Mouse (Mus musculus) heart, embryonic 11.5 days (tissue): Measurements from ENCODE around the gene Lpin3. TPM values are rescaled to one million over a fixed set of nuclear protein-coding genes. Genes with fewer than 3 reads are reported as not detected.

Experiments
- ATAC-seq: fragments of 200-750 bp; cut with Nextera tagmentation; replicated peaks from 2 replicates; pipeline ENCODE4 v1.8.0; 2017; ENCODE audit warnings: moderate library complexity; ENCODE audit not compliant: insufficient number of reproducible peaks, low FRiP score, low TSS enrichment
- H3K27ac ChIP-seq: fragments of 300-500 bp; sonication (generic); 2 replicates; pipeline ENCODE4 v1.5.1; 2014; ENCODE audit warnings: mild to moderate bottlenecking, low read depth, low read length
- H3K27me3 ChIP-seq: fragments of 300-500 bp; sonication (generic); 2 replicates; pipeline ENCODE4 v1.6.1; 2014; ENCODE audit warnings: mild to moderate bottlenecking, low read length, mixed read lengths; ENCODE audit not compliant: control insufficient read depth, insufficient read depth
- H3K36me3 ChIP-seq: fragments of 300-500 bp; sonication (generic); 2 replicates; pipeline ENCODE4 v1.6.1; 2014; ENCODE audit warnings: mild to moderate bottlenecking, low read length, moderate library complexity, mixed read lengths; ENCODE audit not compliant: control insufficient read depth, insufficient read depth
- H3K4me1 ChIP-seq: fragments of 300-500 bp; sonication (generic); 2 replicates; pipeline ENCODE4 v1.6.1; 2014; ENCODE audit warnings: low read length; ENCODE audit not compliant: control insufficient read depth, insufficient read depth
- H3K4me2 ChIP-seq: fragments of 300-500 bp; sonication (generic); 2 replicates; pipeline ENCODE4 v1.6.1; 2014; ENCODE audit warnings: mild to moderate bottlenecking, moderate library complexity
- H3K4me3 ChIP-seq: fragments of 300-500 bp; sonication (generic); 2 replicates; pipeline ENCODE4 v1.5.1; 2014; ENCODE audit warnings: low read depth, low read length
- H3K9ac ChIP-seq: fragments of 300-500 bp; sonication (generic); 2 replicates; pipeline ENCODE4 v1.6.1; 2014; ENCODE audit warnings: mild to moderate bottlenecking, low read depth, low read length, moderate library complexity
- H3K9me3 ChIP-seq: fragments of 300-500 bp; sonication (generic); replicated peaks from 2 replicates; pipeline ENCODE4 v1.6.1; 2016; ENCODE audit warnings: low read length; ENCODE audit not compliant: control insufficient read depth
- WGBS: fragments of 180-500 bp; shearing (Covaris S2); extraction: QIAGEN DNeasy Blood & Tissue Kit; methylation state at CpG from one replicate; pipeline ENCODE4 v1.1.7; 2014; ENCODE audit not compliant: insufficient replicate concordance; 5-methylcytosine and 5-hydroxymethylcytosine counted together
- polyA plus RNA-seq: library from polyadenylated mRNA; unstranded; fragments of >200 nt; fragmentation: Nextera tagmentation; extraction: Ambion mirVana; gene quantifications from 2 replicates; pipeline ENCODE4 v1.2.1, GENCODE M21; 2014

The Lpin3 gene
- polyA plus RNA-seq, 1 experiment from 2014 or later, result 1.1 TPM

GRCm38 (mm10) chr2:160932325-160932724 lies 51.9 kb downstream of the Lpin3 start:
- Histone ChIP-seq H3K27me3 (0 out of 2 replicates have a peak, but pooled peaks cover 2% of the 10 kb centered on the region), H3K36me3 (no peaks in the 10 kb centered on the region), H3K27ac (no peak overlapping the region), H3K4me2 (no peak overlapping the region), H3K9ac (no peak overlapping the region), H3K9me3 (no peaks in the 10 kb centered on the region), H3K4me3 (no peak overlapping the region), H3K4me1 (no peaks in the 10 kb centered on the region)
- 65% methylated on average over 8 of the region's 8 CpGs for WGBS
- no peak for ATAC-seq

GRCm38 (mm10) chr2:160932981-160933380 lies 52.5 kb downstream of the Lpin3 start:
- WGBS, result 71% methylated on average over 3 of the region's 3 CpGs
- H3K27ac ChIP-seq, result no peak overlapping the region

GRCm38 (mm10) chr2:160933890-160934289 lies 53.4 kb downstream of the Lpin3 start:
- ATAC-seq, result no peak
- Histone ChIP-seq H3K36me3 (no peaks in the 10 kb centered on the region), H3K4me3 (no peak overlapping the region), H3K27ac (no peak overlapping the region), H3K9ac (no peak overlapping the region), H3K4me2 (no peak overlapping the region), H3K27me3 (0 out of 2 replicates have a peak, but pooled peaks cover 2% of the 10 kb centered on the region), H3K9me3 (no peaks in the 10 kb centered on the region), H3K4me1 (no peaks in the 10 kb centered on the region)
- WGBS, result 51% methylated on average over 5 of the region's 5 CpGs

More at GRCm38 (mm10) chr2:160932981-160933380, 52.5 kb downstream of the Lpin3 start:
- H3K9ac ChIP-seq, result no peak overlapping the region
- H3K4me1 ChIP-seq, result no peaks in the 10 kb centered on the region
- ATAC-seq, result no peak
- no peak overlapping the region for H3K4me2 ChIP-seq
- 0 out of 2 replicates have a peak, but pooled peaks cover 2% of the 10 kb centered on the region for H3K27me3 ChIP-seq
- no peaks in the 10 kb centered on the region for H3K9me3 ChIP-seq
- no peak overlapping the region for H3K4me3 ChIP-seq
- H3K36me3 ChIP-seq, result no peaks in the 10 kb centered on the region

- Histone ChIP-seq H3K4me3 (no peak overlapping the region), H3K27ac (no peak overlapping the region), H3K4me2 (no peak overlapping the region), H3K27me3 (0 out of 2 replicates have a peak, but pooled peaks cover 2% of the 10 kb centered on the region), H3K9ac (no peak overlapping the region), H3K9me3 (no peaks in the 10 kb centered on the region), H3K4me1 (no peaks in the 10 kb centered on the region), H3K36me3 (no peaks in the 10 kb centered on the region)
- no peak for ATAC-seq
- 71% methylated on average over 4 of the region's 4 CpGs for WGBS
Observed at GRCm38 (mm10) chr2:160934451-160934850, 54.0 kb downstream of the Lpin3 start.

- H3K27me3 ChIP-seq, result 0 out of 2 replicates have a peak, but pooled peaks cover 2% of the 10 kb centered on the region
- H3K36me3 ChIP-seq, result no peaks in the 10 kb centered on the region
- 21% methylated on average over 17 of the region's 17 CpGs for WGBS
- H3K9me3 ChIP-seq, result no peaks in the 10 kb centered on the region
- H3K9ac ChIP-seq, result no peak overlapping the region
- peak overlapping the region; percentile 46 for H3K4me2 ChIP-seq
- peak overlapping the region; percentile 64 for H3K27ac ChIP-seq
- no peak overlapping the region for H3K4me3 ChIP-seq
- peak; percentile 66 for ATAC-seq
- peaks cover 25% of the 10 kb centered on the region for H3K4me1 ChIP-seq
Observed at GRCm38 (mm10) chr2:160940930-160941709, 60.6 kb downstream of the Lpin3 start.

- Histone ChIP-seq H3K27ac (no peak overlapping the region), H3K4me3 (no peak overlapping the region), H3K36me3 (no peaks in the 10 kb centered on the region), H3K9me3 (no peaks in the 10 kb centered on the region), H3K4me2 (no peak overlapping the region), H3K4me1 (peaks cover 25% of the 10 kb centered on the region), H3K9ac (no peak overlapping the region), H3K27me3 (no peaks in the 10 kb centered on the region)
- no peak for ATAC-seq
- 69% methylated on average over 3 of the region's 3 CpGs for WGBS
Observed at GRCm38 (mm10) chr2:160942443-160942842, 62.0 kb downstream of the Lpin3 start.

- Histone ChIP-seq H3K4me3 (no peak overlapping the region), H3K9ac (no peak overlapping the region), H3K36me3 (peaks cover 40% of the 10 kb centered on the region), H3K9me3 (no peaks in the 10 kb centered on the region), H3K27me3 (no peaks in the 10 kb centered on the region), H3K4me1 (peaks cover 11% of the 10 kb centered on the region), H3K27ac (no peak overlapping the region), H3K4me2 (no peak overlapping the region)
- WGBS, result 55% methylated on average over 4 of the region's 4 CpGs
- no peak for ATAC-seq
Observed at GRCm38 (mm10) chr2:160951595-160951994, 71.1 kb downstream of the Lpin3 start.

- 84% methylated on average over 7 of the region's 7 CpGs for WGBS
- ATAC-seq, result no peak
- H3K4me1 ChIP-seq, result peaks cover 11% of the 10 kb centered on the region
- no peaks in the 10 kb centered on the region for H3K9me3 ChIP-seq
- peaks cover 43% of the 10 kb centered on the region for H3K36me3 ChIP-seq
- H3K27ac ChIP-seq, result no peak overlapping the region
- H3K4me2 ChIP-seq, result no peak overlapping the region
- H3K27me3 ChIP-seq, result no peaks in the 10 kb centered on the region
- H3K4me3 ChIP-seq, result no peak overlapping the region
- no peak overlapping the region for H3K9ac ChIP-seq
Observed at GRCm38 (mm10) chr2:160953131-160953873, 72.8 kb downstream of the Lpin3 start.
